Comparison of ENCODE assay signal across 12 mouse cellular contexts in genomic region chr4:150109636-150110035, GRCm38 (mm10). TPM values are rescaled to one million over a fixed set of nuclear protein-coding genes. Genes with fewer than 3 reads are reported as not detected.
"Had no signal": no experiment of that assay in that cellular context is flagged by ENCODE, and none has a peak within 500 bp of the region (broad histone marks: within the 10 kb centered on the region; RNA-seq: fewer than 3 reads in every experiment).

No protein-coding gene starts in this region.

- DNase-seq: kidney, postnatal 10 days; kidney, postnatal 4 days; lung, embryonic 14.5 days; lung, postnatal 10 days; right cerebral cortex, postnatal 14 days; thymus, adult 2 months; thymus, postnatal 4 days had no signal

RNA-seq across cellular contexts. Expression of gene Slc2a7, which starts 39.1 kb away (rescaled TPM):
- total RNA-seq: layer of hippocampus, adult 2 months; layer of hippocampus, postnatal 10 days; left cerebral cortex, adult 18-20 months; left cerebral cortex, postnatal 10 days; midbrain, postnatal 0 days had no signal
